Mouse (Mus musculus) forebrain, embryonic 12.5 days (tissue): Measurements from ENCODE around the gene Lpp. TPM values are rescaled to one million over a fixed set of nuclear protein-coding genes. Genes with fewer than 3 reads are reported as not detected.
A peak's percentile ranks its signal among the peaks of the same experiment; 100 is the strongest.

Experiments used
- ATAC-seq: fragments of 200-750 bp; cut with Nextera tagmentation; 2 replicates; pipeline ENCODE4 v1.8.0; 2017; ENCODE audit warnings: moderate TSS enrichment; ENCODE audit not compliant: low FRiP score
- H3K27ac ChIP-seq: fragments of 300-500 bp; sonication (generic); 2 replicates; pipeline ENCODE4 v1.5.1; 2016; ENCODE audit warnings: mild to moderate bottlenecking
- H3K27me3 ChIP-seq: fragments of 300-500 bp; sonication (generic); 2 replicates; pipeline ENCODE4 v1.6.1; 2016; ENCODE audit warnings: mild to moderate bottlenecking
- H3K36me3 ChIP-seq: fragments of 300-500 bp; sonication (generic); replicated peaks from 2 replicates; pipeline ENCODE4 v1.6.1; 2016; ENCODE audit warnings: mild to moderate bottlenecking
- H3K4me1 ChIP-seq: fragments of 300-500 bp; sonication (generic); 2 replicates; pipeline ENCODE4 v1.6.1; 2016
- H3K4me2 ChIP-seq: fragments of 300-500 bp; sonication (generic); 2 replicates; pipeline ENCODE4 v1.6.1; 2016; ENCODE audit warnings: mild to moderate bottlenecking, moderate library complexity
- H3K4me3 ChIP-seq: fragments of 300-500 bp; sonication (generic); replicated peaks from 2 replicates; pipeline ENCODE4 v1.5.1; 2016; ENCODE audit warnings: mild to moderate bottlenecking
- H3K9ac ChIP-seq: fragments of 300-500 bp; sonication (generic); 2 replicates; pipeline ENCODE4 v1.6.1; 2016; ENCODE audit warnings: mild to moderate bottlenecking
- H3K9me3 ChIP-seq: fragments of 300-500 bp; sonication (generic); 2 replicates; pipeline ENCODE4 v1.6.1; 2016
- WGBS: fragments of 180-500 bp; shearing (Covaris S2); methylation state at CpG from one replicate; pipeline ENCODE4 v1.1.7; 2016; 5-methylcytosine and 5-hydroxymethylcytosine counted together
- polyA plus RNA-seq: library from polyadenylated mRNA; unstranded; fragments of >200 nt; fragmentation: Nextera tagmentation; extraction: Ambion mirVana; gene quantifications from 2 replicates; pipeline ENCODE4 v1.2.1, GENCODE M21; 2016

Lpp gene
- polyA plus RNA-seq, 1 experiment from 2014 or later: 18.1 TPM

DNA sequence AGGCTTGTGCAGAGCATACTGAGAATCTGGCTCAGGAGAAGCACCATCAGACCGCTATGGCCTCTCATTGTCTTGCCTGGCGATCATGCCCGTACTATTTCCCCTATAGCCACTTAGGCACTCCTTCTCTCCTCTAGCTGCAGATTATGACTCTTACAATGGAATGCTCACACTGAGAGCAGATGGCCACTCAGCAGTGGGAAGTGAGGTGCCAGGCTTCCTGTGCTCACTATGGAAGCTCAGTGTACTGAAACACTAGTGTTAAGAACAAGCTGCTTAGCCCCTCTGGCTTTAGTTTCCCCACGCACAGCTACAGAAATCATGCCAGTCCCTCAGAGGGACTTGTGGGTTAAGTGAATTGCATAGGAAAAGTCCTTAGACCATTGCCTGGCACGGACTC is 2.7 kb upstream of the Lpp start:
- WGBS: 84% methylated on average over 5 of the region's 5 CpGs
- Histone ChIP-seq H3K9ac (no peak overlapping the region), H3K9me3 (no peaks in the 10 kb centered on the region), H3K4me1 (peaks cover 23% of the 10 kb centered on the region), H3K27ac (no peak overlapping the region), H3K4me3 (no peak overlapping the region), H3K4me2 (no peak overlapping the region), H3K36me3 (no peaks in the 10 kb centered on the region), H3K27me3 (no peaks in the 10 kb centered on the region)
- ATAC-seq: no peak

DNA sequence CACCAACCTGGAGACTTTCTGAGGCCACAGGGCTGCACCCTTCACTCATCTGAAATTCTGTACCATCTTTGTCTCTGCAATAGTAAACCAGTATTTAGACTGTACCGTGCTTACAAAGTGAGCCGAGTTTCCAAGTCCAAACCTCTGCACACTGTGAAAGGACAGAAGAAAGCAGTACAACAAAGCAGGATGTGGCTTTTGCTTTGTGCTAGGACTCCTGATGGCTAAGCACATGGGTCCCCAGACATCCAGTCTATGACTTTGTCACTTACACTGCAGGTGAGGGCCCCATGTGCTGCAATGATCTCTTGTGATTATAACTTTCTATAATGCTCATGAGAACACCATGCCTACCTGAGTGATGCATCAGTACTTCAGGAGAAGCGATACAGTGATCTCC is 2.2 kb upstream of the Lpp start:
- Histone ChIP-seq H3K4me3 (no peak overlapping the region), H3K27me3 (no peaks in the 10 kb centered on the region), H3K4me2 (no peak overlapping the region), H3K9me3 (no peaks in the 10 kb centered on the region), H3K9ac (no peak overlapping the region), H3K4me1 (peaks cover 23% of the 10 kb centered on the region), H3K36me3 (no peaks in the 10 kb centered on the region), H3K27ac (no peak overlapping the region)
- ATAC-seq: no peak
- WGBS: 92% methylated on average over 3 of the region's 3 CpGs

DNA sequence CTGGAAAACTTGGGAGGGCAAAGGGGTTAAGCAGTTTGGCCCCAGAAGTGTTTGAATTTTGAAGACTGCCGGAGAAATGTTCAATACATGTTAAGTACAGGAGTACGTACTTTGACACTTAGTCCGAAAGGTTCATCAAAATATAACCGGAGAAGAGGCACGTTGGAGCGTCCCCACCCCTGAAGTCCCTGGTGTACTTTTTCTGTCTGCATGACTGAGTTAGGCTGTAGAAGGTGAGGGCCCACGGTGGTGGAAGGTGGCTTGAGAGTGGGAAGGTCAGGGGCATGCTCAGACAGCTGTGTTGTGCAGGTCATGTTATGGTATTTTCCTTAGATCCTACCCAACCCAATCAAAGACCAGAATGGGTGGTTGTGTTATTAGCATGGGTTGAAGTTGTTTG is 1.4 kb upstream of the Lpp start:
- Histone ChIP-seq H3K27me3 (no peaks in the 10 kb centered on the region), H3K36me3 (no peaks in the 10 kb centered on the region), H3K9me3 (no peaks in the 10 kb centered on the region), H3K4me3 (no peak overlapping the region), H3K9ac (no peak overlapping the region), H3K4me2 (no peak overlapping the region), H3K4me1 (peaks cover 23% of the 10 kb centered on the region), H3K27ac (no peak overlapping the region)
- WGBS: 93% methylated on average over 7 of the region's 7 CpGs
- ATAC-seq: no peak

DNA sequence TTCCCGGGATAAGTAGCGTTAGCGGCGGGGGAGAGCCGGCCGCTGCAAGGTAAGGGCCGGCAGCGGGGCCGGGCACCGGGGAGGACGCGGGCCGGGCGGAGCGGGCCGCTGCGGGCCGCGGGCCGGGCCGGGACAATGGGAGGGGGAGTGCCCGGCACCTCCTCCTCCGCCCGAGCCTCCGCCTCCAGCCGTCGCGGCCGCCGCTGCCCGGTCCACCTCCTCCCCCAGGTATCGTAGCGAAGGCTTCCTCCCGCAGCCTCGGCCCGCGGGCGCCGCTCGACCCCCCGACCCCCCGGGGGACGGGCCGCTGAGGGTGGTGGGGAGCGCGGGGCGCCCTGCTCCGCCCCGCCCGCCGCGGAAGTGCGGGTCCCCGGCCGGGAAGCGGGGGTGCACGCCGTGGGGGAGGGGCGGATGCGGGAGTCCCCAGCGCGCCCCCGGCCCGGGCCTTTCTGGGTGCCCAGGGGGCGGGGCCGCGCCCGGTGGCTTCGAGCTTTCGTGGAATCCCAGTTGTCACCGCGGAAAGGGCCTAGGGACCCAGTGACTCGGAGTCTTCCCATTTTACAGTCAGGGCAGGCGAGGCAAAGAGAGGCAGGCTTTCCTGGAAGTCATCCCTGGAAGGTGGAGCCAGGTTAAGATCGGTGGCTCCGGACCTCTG is 376 bp downstream of the Lpp start:
- ATAC-seq: peak; percentile 72
- WGBS: under 1% methylated on average over 49 of the region's 76 CpGs
- no peaks in the 10 kb centered on the region for H3K36me3 ChIP-seq
- peak overlapping the region; percentile 90 for H3K27ac ChIP-seq
- H3K4me1 ChIP-seq: peaks cover 23% of the 10 kb centered on the region
- peak overlapping the region; percentile 90 for H3K4me3 ChIP-seq
- peak overlapping the region; percentile 91 for H3K9ac ChIP-seq
- H3K9me3 ChIP-seq: no peaks in the 10 kb centered on the region
- H3K4me2 ChIP-seq: peak overlapping the region; percentile 77
- no peaks in the 10 kb centered on the region for H3K27me3 ChIP-seq

DNA sequence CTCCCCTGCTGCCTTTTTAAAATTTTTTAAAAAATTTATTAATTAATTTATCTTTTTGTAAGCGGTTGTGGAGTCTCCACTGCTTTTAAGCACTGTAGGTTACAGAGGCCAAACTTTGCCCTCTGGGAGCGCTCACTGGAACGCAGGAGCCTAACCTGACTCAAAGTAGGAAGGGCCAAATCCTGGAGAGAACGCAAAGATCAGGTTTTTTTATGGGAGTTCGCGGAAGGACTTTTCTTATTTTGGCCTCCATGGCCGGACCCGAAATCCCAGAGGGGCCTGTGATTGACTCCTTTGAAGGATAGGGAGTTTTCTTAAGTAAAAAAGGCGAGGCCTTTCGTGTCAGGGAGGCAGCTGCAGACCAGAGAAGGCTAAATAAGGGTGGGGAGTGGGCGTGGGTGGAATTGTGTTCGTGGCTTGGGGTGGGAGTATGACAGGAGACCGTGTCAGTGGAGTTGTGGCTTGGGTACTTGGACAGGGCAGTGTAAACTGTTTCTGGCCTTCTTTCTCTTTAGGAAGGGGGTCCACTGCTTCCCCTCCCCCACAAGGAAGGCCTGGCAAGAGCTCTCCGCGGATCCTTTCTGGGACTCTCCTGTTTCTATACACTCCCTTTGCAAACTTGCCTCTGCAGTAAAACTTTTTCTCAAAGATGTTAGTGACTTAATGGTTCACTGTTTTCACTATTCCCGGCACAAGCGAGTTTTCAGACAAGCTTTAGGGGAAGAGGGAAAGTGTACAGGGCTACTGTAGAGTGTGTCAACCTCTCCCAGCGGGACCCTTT is 1.1 kb downstream of the Lpp start:
- 0 out of 2 replicates have a peak overlapping the region, but pooled peaks have one; percentile 90 for H3K27ac ChIP-seq
- H3K4me1 ChIP-seq: peaks cover 23% of the 10 kb centered on the region
- H3K36me3 ChIP-seq: no peaks in the 10 kb centered on the region
- WGBS: 14% methylated on average over 18 of the region's 18 CpGs
- no peaks in the 10 kb centered on the region for H3K9me3 ChIP-seq
- H3K9ac ChIP-seq: peak overlapping the region; percentile 91
- peak overlapping the region; percentile 90 for H3K4me3 ChIP-seq
- ATAC-seq: peak; percentile 9; the same call in 1 of the 2 replicates
- peak overlapping the region; percentile 77 for H3K4me2 ChIP-seq
- no peaks in the 10 kb centered on the region for H3K27me3 ChIP-seq

DNA sequence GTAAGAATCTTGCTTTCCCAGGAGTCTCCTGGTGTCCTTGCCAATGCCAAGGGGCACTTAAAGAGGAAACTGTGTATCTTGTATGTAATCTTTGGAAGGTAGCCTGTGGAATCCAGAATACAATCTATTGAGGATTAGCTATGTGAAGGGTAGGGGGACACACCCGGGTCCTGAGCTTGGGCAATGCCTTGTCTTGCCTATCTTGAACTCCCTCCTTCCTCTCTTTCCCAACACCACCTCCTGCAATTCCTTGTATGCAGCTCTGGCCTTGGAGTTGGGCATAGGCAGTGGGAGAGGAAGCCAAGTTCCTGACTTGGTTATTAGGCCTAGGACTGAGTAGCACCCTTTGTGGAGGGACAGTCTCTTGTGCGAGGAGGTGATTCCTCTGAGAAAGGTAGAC is 1.8 kb downstream of the Lpp start:
- Histone ChIP-seq H3K27ac (no peak overlapping the region), H3K9ac (0 out of 2 replicates have a peak overlapping the region, but pooled peaks have one; percentile 91), H3K9me3 (no peaks in the 10 kb centered on the region), H3K4me2 (peak overlapping the region; percentile 77), H3K27me3 (no peaks in the 10 kb centered on the region), H3K36me3 (no peaks in the 10 kb centered on the region), H3K4me3 (peak overlapping the region; percentile 90), H3K4me1 (peaks cover 23% of the 10 kb centered on the region)
- ATAC-seq: no peak
- 84% methylated on average over 2 of the region's 2 CpGs for WGBS

DNA sequence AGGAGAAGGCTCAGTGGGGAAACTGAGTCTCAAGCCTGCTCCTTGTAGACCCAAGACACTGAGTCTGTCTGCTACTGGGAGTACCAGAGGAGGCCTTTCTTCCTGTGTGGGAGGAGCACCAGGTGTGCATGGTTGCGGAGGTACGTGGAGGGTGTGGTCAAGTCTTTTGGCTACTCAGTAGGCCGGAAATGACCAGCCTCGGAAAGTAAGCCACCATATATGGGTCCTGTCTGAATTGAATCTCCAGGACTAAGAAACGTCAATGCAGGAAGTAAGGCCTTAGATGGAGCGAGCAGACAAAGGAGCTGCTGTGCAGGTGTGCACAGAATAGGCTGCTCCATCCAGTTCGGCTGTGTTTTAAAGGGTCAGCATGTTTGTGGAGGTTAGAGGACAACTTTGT is 3.2 kb downstream of the Lpp start:
- Histone ChIP-seq H3K27ac (no peak overlapping the region), H3K9me3 (no peaks in the 10 kb centered on the region), H3K36me3 (no peaks in the 10 kb centered on the region), H3K4me2 (no peak overlapping the region), H3K4me3 (no peak overlapping the region), H3K9ac (no peak overlapping the region), H3K4me1 (peaks cover 19% of the 10 kb centered on the region), H3K27me3 (no peaks in the 10 kb centered on the region)
- 89% methylated on average over 7 of the region's 7 CpGs for whole genome bisulfite sequencing
- no peak for ATAC-seq

DNA sequence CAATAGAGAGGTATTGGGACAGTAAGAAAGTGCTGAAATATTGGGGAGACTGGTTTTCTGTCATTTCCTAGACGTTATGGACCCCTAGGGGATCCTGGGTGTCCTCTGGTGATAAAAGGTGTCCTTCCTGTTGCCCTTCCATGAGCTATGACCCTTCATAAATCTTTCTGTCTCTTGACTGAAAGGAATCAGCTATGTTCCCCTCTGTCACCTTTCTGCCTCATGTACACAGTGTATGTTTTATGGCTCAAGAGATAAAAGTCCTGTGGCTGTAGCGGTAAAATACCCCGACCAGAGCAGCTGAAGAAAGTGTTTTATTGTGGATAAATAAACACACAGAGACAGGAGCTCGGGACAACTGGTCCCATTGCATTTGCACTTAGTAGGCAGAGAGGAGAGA is 5.2 kb downstream of the Lpp start:
- no peak overlapping the region for H3K9ac ChIP-seq
- H3K4me1 ChIP-seq: peaks cover 15% of the 10 kb centered on the region
- WGBS: 72% methylated on average over 4 of the region's 4 CpGs
- H3K27me3 ChIP-seq: no peaks in the 10 kb centered on the region
- no peaks in the 10 kb centered on the region for H3K36me3 ChIP-seq
- no peak overlapping the region for H3K4me2 ChIP-seq
- H3K9me3 ChIP-seq: no peaks in the 10 kb centered on the region
- H3K4me3 ChIP-seq: no peak overlapping the region
- no peak overlapping the region for H3K27ac ChIP-seq
- ATAC-seq: no peak

DNA sequence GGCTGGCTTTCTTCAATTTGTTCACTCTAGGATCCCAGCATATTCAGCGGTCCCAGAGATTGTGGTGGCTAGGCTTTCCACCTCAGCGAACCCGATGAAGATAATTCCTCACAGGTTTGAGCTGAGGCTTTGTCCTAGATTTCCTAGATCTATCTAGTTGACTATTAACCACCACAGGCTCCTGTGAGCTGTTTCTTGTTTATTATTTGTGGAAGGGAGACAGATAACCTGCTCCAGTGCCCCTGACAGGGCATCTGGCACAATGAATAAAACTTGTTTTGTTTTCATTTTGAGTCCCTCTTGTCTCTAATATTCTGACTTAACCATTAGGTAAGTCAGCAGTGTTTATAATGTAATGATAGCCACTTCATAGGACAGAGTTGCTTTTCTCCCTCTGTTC is 5.6 kb downstream of the Lpp start:
- Histone ChIP-seq H3K27me3 (no peaks in the 10 kb centered on the region), H3K4me3 (no peak overlapping the region), H3K9ac (no peak overlapping the region), H3K4me2 (no peak overlapping the region), H3K4me1 (peaks cover 14% of the 10 kb centered on the region), H3K27ac (no peak overlapping the region), H3K9me3 (no peaks in the 10 kb centered on the region), H3K36me3 (no peaks in the 10 kb centered on the region)
- WGBS: 92% methylated on average over 3 of the region's 3 CpGs
- no peak for ATAC-seq

DNA sequence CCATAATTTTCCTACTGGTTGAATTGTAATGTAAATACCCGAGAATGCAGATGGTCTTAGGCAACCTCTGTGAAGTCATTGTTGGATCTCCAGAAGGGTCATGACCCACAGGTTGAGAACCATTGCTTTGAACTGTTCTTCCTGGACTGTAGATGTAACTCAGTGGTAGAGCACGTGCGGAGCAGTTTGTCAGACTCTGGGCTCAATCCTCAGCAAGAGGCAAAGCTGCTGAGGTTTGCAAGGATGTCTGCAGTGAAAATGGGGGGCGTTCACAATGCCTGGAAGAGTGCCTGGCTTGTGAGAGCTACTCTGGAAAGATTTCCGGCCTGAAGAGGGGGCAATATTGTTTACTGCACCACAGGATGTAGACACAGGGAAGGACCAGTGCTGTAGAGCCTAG is 6.2 kb downstream of the Lpp start:
- H3K9me3 ChIP-seq: no peaks in the 10 kb centered on the region
- 83% methylated on average over 5 of the region's 5 CpGs for WGBS
- H3K27ac ChIP-seq: no peak overlapping the region
- H3K4me3 ChIP-seq: no peak overlapping the region
- peaks cover 8% of the 10 kb centered on the region for H3K4me1 ChIP-seq
- ATAC-seq: no peak
- no peak overlapping the region for H3K4me2 ChIP-seq
- no peak overlapping the region for H3K9ac ChIP-seq
- no peaks in the 10 kb centered on the region; the same call in 1 of the 2 replicates for H3K36me3 ChIP-seq
- H3K27me3 ChIP-seq: no peaks in the 10 kb centered on the region

DNA sequence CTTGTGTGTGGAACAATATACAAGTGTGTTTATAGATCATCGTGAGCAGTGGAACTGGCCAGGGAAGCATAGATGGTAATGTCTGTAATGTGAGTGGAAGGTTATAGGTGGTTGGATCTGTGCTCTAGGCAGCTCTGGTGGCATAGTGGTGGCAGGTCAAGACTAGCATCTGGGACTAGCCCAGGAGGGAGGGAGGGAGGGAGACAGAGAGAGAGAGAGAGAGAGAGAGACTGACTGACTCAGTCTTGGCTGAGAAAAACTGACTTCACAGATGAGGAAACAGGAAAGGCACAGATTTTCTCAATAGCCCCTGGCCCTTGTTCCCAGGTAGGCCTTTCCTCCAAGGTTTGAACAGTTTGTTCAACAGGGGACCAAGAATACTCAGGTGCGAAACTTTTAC is 7.5 kb downstream of the Lpp start:
- 89% methylated on average over 2 of the region's 2 CpGs for WGBS
- Histone ChIP-seq H3K27ac (no peak overlapping the region), H3K36me3 (no peaks in the 10 kb centered on the region; the same call in 1 of the 2 replicates), H3K9ac (no peak overlapping the region), H3K4me3 (no peak overlapping the region), H3K4me2 (no peak overlapping the region), H3K9me3 (no peaks in the 10 kb centered on the region), H3K4me1 (no peaks in the 10 kb centered on the region), H3K27me3 (no peaks in the 10 kb centered on the region)
- ATAC-seq: no peak

DNA sequence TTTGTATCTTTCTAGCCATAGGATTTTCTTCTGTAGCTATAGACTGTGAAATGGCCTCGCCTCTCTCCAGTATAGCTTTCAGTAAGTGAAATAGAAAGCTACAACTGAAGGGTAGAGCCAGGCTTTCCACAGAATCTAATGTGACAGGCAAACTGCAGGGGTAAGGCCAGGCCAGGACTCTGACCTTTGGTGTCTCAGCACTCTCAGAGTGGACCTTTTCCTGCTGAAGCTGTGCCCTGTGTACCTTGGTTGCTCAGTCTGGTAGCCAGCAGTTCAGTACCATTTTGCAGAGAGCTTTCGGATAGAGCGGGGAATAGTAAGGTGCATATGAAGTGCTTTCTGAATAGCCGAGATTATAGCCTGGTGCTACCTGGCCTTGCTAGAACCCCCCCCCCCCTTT is 9.5 kb downstream of the Lpp start:
- H3K36me3 ChIP-seq: no peaks in the 10 kb centered on the region; the same call in 1 of the 2 replicates
- H3K9ac ChIP-seq: no peak overlapping the region
- no peaks in the 10 kb centered on the region for H3K27me3 ChIP-seq
- no peak overlapping the region for H3K4me3 ChIP-seq
- WGBS: 95% methylated on average over 4 of the region's 4 CpGs
- H3K4me2 ChIP-seq: no peak overlapping the region
- ATAC-seq: no peak
- H3K27ac ChIP-seq: no peak overlapping the region
- no peaks in the 10 kb centered on the region for H3K4me1 ChIP-seq
- peaks cover 12% of the 10 kb centered on the region; the same call in 1 of the 2 replicates for H3K9me3 ChIP-seq
